1 mouse cellular context compared by ENCODE assay signal in the genomic region with DNA sequence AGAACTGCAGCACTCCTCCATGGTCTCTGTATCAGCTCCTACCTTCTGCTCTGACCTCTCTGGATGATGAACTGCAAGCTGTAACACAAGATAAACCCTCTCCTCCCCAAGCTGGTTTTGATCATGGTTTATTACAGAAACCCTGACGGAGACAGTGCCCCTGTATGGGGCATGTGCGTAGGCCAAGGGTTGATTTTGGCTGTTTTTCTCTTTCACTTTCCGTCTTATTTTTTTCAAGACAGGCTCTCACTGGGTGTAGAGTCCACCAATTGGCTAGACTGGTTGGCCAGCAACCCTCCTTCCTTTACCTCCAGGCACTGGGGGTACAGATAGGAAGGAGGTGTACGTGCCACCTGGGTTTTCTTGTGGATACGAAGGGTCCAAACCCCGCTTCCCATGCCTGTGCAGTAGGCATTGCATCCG.
TF ChIP-seq lines count a peak whose summit lies in the region.

No protein-coding gene starts in this region.

TF ChIP-seq in MEL, 35 proteins besides CTCF, POLR2A, EP300 and RAD21 (continued from another document):
- TF ChIP-seq NRF1 (IDR thresholded peaks at IDR 0.05; ENCODE audit: insufficient read depth, low read depth, low read length, poor library complexity, severe bottlenecking): no peak
- TF ChIP-seq SMC3 (IDR thresholded peaks at IDR 0.05; ENCODE audit: low read depth, low read length): no peak
- no peak for TF ChIP-seq USF1 (IDR thresholded peaks at IDR 0.05; ENCODE audit: low read depth, low read length)
- no peak for TF ChIP-seq MEF2A (IDR thresholded peaks at IDR 0.05; ENCODE audit: extremely low read depth, insufficient replicate concordance, low read depth, low read length, poor library complexity, severe bottlenecking)
- no peak for TF ChIP-seq SIN3A (IDR thresholded peaks at IDR 0.05; ENCODE audit: low read length)
- no peak for TF ChIP-seq POLR2AphosphoS5 (IDR thresholded peaks at IDR 0.05; ENCODE audit: borderline replicate concordance, low read depth, low read length)
- TF ChIP-seq CHD2 (IDR thresholded peaks at IDR 0.05; ENCODE audit: low read length): no peak
- no peak for TF ChIP-seq POLR2AphosphoS2 (IDR thresholded peaks at IDR 0.05; ENCODE audit: low read length)
- peak; percentile 36; the same call in 1 of the 2 replicates for TF ChIP-seq MAX (IDR thresholded peaks at IDR 0.05; ENCODE audit: low read length)
